Mouse (Mus musculus) intestine, postnatal 0 days (tissue): ENCODE results near the gene Slc38a1. TPM values are rescaled to one million over a fixed set of nuclear protein-coding genes. Genes with fewer than 3 reads are reported as not detected.
A peak's percentile ranks its signal among the peaks of the same experiment; 100 is the strongest.

ENCODE experiments used
- ATAC-seq: fragments of 200-750 bp; cut with Nextera tagmentation; 2 replicates; pipeline ENCODE4 v1.8.0; 2017; ENCODE audit warnings: mild to moderate bottlenecking, moderate TSS enrichment, moderate library complexity
- H3K27ac ChIP-seq: fragments of 300-500 bp; sonication (generic); 2 replicates; pipeline ENCODE4 v1.5.1; 2014; ENCODE audit warnings: mild to moderate bottlenecking, low read depth, low read length, moderate library complexity
- H3K27me3 ChIP-seq: fragments of 300-500 bp; sonication (generic); replicated peaks from 2 replicates; pipeline ENCODE4 v1.6.1; 2014; ENCODE audit warnings: low read length, mixed read lengths; ENCODE audit not compliant: control insufficient read depth, insufficient read depth
- H3K36me3 ChIP-seq: fragments of 300-500 bp; sonication (generic); 2 replicates; pipeline ENCODE4 v1.6.1; 2014; ENCODE audit warnings: mild to moderate bottlenecking, moderate library complexity; ENCODE audit not compliant: control insufficient read depth, insufficient read depth
- H3K4me1 ChIP-seq: fragments of 300-500 bp; sonication (generic); replicated peaks from 2 replicates; pipeline ENCODE4 v1.6.1; 2014; ENCODE audit warnings: antibody characterized with exemption, low read length, mixed read lengths; ENCODE audit not compliant: control insufficient read depth, insufficient read depth
- H3K4me2 ChIP-seq: fragments of 300-500 bp; sonication (generic); replicated peaks from 2 replicates; pipeline ENCODE4 v1.6.1; 2014; ENCODE audit warnings: low read depth, mild to moderate bottlenecking, moderate library complexity
- H3K4me3 ChIP-seq: fragments of 300-500 bp; sonication (generic); 2 replicates; pipeline ENCODE4 v1.5.1; 2014; ENCODE audit warnings: low read depth, low read length
- H3K9ac ChIP-seq: fragments of 300-500 bp; sonication (generic); 2 replicates; pipeline ENCODE4 v1.6.1; 2014; ENCODE audit warnings: mild to moderate bottlenecking, low read depth, low read length
- H3K9me3 ChIP-seq: fragments of 300-500 bp; sonication (generic); 2 replicates; pipeline ENCODE4 v1.6.1; 2016; ENCODE audit warnings: mixed run types; ENCODE audit not compliant: control insufficient read depth
- CTCF ChIP-seq: sonication (generic); IDR thresholded peaks from 2 replicates; pipeline ENCODE4 v1.5.1; 2016; ENCODE audit warnings: low read depth, mild to moderate bottlenecking, control low read depth, antibody characterized with exemption, moderate library complexity
- WGBS: fragments of 180-500 bp; shearing (Covaris S2); extraction: QIAGEN DNeasy Blood & Tissue Kit; methylation state at CpG from one replicate; pipeline ENCODE4 v1.1.7; 2014; 5-methylcytosine and 5-hydroxymethylcytosine counted together
- polyA plus RNA-seq: library from polyadenylated mRNA; unstranded; fragments of >200 nt; fragmentation: Nextera tagmentation; extraction: Ambion mirVana; gene quantifications from 2 replicates; pipeline ENCODE4 v1.2.1, GENCODE M21; 2015

Gene Slc38a1
- polyA plus RNA-seq, 1 experiment from 2014 or later, result 79.8 TPM

GRCm38 (mm10) chr15:96598888-96599578 lies 43.7 kb downstream of the Slc38a1 start:
- Histone ChIP-seq H3K4me2 (0 out of 2 replicates have a peak overlapping the region, but pooled peaks have one; percentile 24), H3K4me3 (no peak overlapping the region), H3K9me3 (no peaks in the 10 kb centered on the region), H3K36me3 (peaks cover 18% of the 10 kb centered on the region), H3K27ac (no peak overlapping the region; the same call in 1 of the 2 replicates), H3K4me1 (peaks cover 12% of the 10 kb centered on the region; the same call in 1 of the 2 replicates), H3K27me3 (no peaks in the 10 kb centered on the region), H3K9ac (no peak overlapping the region)
- no peak for ATAC-seq
- WGBS, result 44% methylated on average over 11 of the region's 11 CpGs
- TF ChIP-seq CTCF, result no peak

DNA sequence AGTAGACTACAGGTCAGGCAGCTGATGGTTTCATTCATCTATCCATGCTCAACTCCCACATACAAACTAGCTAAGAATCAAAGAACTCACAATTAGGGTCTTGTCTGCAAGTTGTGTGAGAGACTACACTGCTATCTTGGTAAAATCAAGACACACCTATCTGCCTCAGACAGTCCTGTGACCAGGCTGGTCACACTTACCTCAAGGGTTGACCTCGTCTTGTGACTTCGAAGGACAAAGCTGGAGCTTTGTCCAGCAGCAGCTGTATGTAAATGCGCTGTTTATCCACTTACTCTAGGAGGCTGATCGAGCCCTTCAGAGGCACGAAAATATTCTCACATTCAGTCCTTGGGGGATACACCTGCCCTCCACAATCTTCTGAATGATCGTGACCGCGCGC lies 45.6 kb downstream of the Slc38a1 start:
- Histone ChIP-seq H3K9me3 (no peaks in the 10 kb centered on the region), H3K4me2 (no peak overlapping the region), H3K4me3 (no peak overlapping the region), H3K36me3 (peaks cover 18% of the 10 kb centered on the region), H3K4me1 (peaks cover 12% of the 10 kb centered on the region), H3K27me3 (no peaks in the 10 kb centered on the region), H3K27ac (no peak overlapping the region), H3K9ac (no peak overlapping the region)
- WGBS, result 85% methylated on average over 9 of the region's 9 CpGs
- TF ChIP-seq CTCF, result no peak
- no peak for ATAC-seq

GRCm38 (mm10) chr15:96594316-96594715 lies 48.4 kb downstream of the Slc38a1 start:
- Histone ChIP-seq H3K9me3 (no peaks in the 10 kb centered on the region), H3K27me3 (no peaks in the 10 kb centered on the region), H3K27ac (no peak overlapping the region), H3K36me3 (peaks cover 23% of the 10 kb centered on the region), H3K4me2 (no peak overlapping the region), H3K9ac (no peak overlapping the region), H3K4me3 (no peak overlapping the region), H3K4me1 (peaks cover 5% of the 10 kb centered on the region)
- ATAC-seq, result no peak
- 89% methylated on average over 7 of the region's 7 CpGs for WGBS
- TF ChIP-seq CTCF, result no peak

DNA sequence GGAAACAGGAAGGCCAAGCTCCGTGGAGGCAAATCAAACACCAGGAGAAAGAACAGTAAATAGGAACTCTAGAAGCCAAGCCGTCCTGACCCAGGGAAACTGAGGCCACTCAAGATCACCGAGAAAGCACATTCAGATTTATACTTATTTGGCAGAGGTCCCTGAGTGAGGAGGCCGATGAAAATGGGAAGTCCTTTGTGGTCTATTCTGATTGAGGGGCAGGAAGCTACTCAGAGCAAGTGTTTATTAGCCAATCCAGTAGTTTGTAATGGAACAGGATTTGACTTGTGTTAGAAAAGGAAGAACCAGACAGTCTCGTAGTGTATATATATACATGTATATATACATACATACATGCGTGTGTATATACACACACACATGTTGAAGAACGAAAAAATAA lies 48.8 kb downstream of the Slc38a1 start:
- ATAC-seq, result no peak
- H3K4me3 ChIP-seq, result no peak overlapping the region
- H3K4me2 ChIP-seq, result no peak overlapping the region
- H3K4me1 ChIP-seq, result peaks cover under 1% of the 10 kb centered on the region
- H3K36me3 ChIP-seq, result peaks cover 25% of the 10 kb centered on the region
- no peak overlapping the region for H3K9ac ChIP-seq
- H3K27me3 ChIP-seq, result no peaks in the 10 kb centered on the region
- no peaks in the 10 kb centered on the region for H3K9me3 ChIP-seq
- peak overlapping the region; percentile 54; the same call in 1 of the 2 replicates for H3K27ac ChIP-seq
- 62% methylated on average over 7 of the region's 7 CpGs for WGBS
- no peak for TF ChIP-seq CTCF

GRCm38 (mm10) chr15:96593457-96593856 lies 49.3 kb downstream of the Slc38a1 start:
- Histone ChIP-seq H3K4me1 (no peaks in the 10 kb centered on the region; the same call in 1 of the 2 replicates), H3K9me3 (no peaks in the 10 kb centered on the region), H3K4me3 (no peak overlapping the region), H3K27me3 (no peaks in the 10 kb centered on the region), H3K4me2 (no peak overlapping the region), H3K9ac (no peak overlapping the region), H3K36me3 (peaks cover 29% of the 10 kb centered on the region), H3K27ac (peak overlapping the region; percentile 54)
- TF ChIP-seq CTCF, result no peak
- WGBS, result 60% methylated on average over 6 of the region's 6 CpGs
- no peak for ATAC-seq

DNA sequence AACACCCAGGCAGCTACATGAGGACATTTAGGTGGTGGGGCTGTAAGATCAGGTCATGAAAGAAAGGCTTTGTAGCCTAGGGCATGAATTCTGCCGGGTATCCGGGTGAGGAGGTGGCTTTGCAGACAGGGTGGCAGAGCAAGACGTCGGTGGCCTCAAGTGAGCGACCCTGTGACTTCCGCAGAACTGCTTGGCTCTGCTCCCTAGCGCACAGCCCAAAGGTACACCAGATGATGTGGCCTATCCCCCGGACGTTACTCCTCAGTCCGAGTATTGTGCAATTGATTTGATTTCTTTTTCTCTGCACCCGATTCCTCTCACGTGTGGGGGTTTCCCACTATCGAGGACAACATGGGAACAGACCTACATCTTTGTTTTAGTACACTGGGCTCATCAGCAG lies 49.7 kb downstream of the Slc38a1 start:
- Histone ChIP-seq H3K9ac (no peak overlapping the region), H3K36me3 (peaks cover 31% of the 10 kb centered on the region), H3K4me1 (no peaks in the 10 kb centered on the region; the same call in 1 of the 2 replicates), H3K27me3 (no peaks in the 10 kb centered on the region), H3K4me2 (no peak overlapping the region), H3K27ac (no peak overlapping the region), H3K4me3 (no peak overlapping the region), H3K9me3 (no peaks in the 10 kb centered on the region)
- 78% methylated on average over 13 of the region's 13 CpGs for WGBS
- TF ChIP-seq CTCF, result no peak
- no peak for ATAC-seq
